Mouse (Mus musculus) hindbrain, embryonic 11.5 days (tissue): Measurements from ENCODE around the gene Cmtm6. TPM values are rescaled to one million over a fixed set of nuclear protein-coding genes. Genes with fewer than 3 reads are reported as not detected.

Experiments used
- ATAC-seq: fragments of 200-750 bp; cut with Nextera tagmentation; 2 replicates; pipeline ENCODE4 v1.8.0; 2017; ENCODE audit warnings: mild to moderate bottlenecking, moderate TSS enrichment, moderate library complexity; ENCODE audit not compliant: low FRiP score
- DNase-seq: peaks from one replicate; pipeline ENCODE4 v3.0.0-alpha.2; 2015; ENCODE audit warnings: low spot score
- H3K27ac ChIP-seq: fragments of 300-500 bp; sonication (generic); 2 replicates; pipeline ENCODE4 v1.5.1; 2014; ENCODE audit warnings: mild to moderate bottlenecking, low read depth, low read length
- H3K27me3 ChIP-seq: fragments of 300-500 bp; sonication (generic); 2 replicates; pipeline ENCODE4 v1.6.1; 2014; ENCODE audit warnings: mild to moderate bottlenecking, low read length, moderate library complexity, mixed read lengths; ENCODE audit not compliant: control insufficient read depth, insufficient read depth
- H3K36me3 ChIP-seq: fragments of 300-500 bp; sonication (generic); 2 replicates; pipeline ENCODE4 v1.6.1; 2014; ENCODE audit warnings: mild to moderate bottlenecking, low read length, moderate library complexity, mixed read lengths; ENCODE audit not compliant: control insufficient read depth, insufficient read depth
- H3K4me1 ChIP-seq: fragments of 300-500 bp; sonication (generic); replicated peaks from 2 replicates; pipeline ENCODE4 v1.6.1; 2014; ENCODE audit warnings: low read length, mixed read lengths; ENCODE audit not compliant: control insufficient read depth, insufficient read depth
- H3K4me2 ChIP-seq: fragments of 300-500 bp; sonication (generic); replicated peaks from 2 replicates; pipeline ENCODE4 v1.6.1; 2014; ENCODE audit warnings: mild to moderate bottlenecking, low read depth, low read length
- H3K4me3 ChIP-seq: fragments of 300-500 bp; sonication (generic); 2 replicates; pipeline ENCODE4 v1.5.1; 2014; ENCODE audit warnings: low read depth, low read length
- H3K9ac ChIP-seq: fragments of 300-500 bp; sonication (generic); 2 replicates; pipeline ENCODE4 v1.6.1; 2014; ENCODE audit warnings: low read depth, low read length
- H3K9me3 ChIP-seq: fragments of 300-500 bp; sonication (generic); 2 replicates; pipeline ENCODE4 v1.6.1; 2016; ENCODE audit warnings: low read length; ENCODE audit not compliant: control insufficient read depth
- WGBS: fragments of 180-500 bp; shearing (Covaris S2); extraction: QIAGEN DNeasy Blood & Tissue Kit; methylation state at CpG from one replicate; pipeline ENCODE4 v1.1.7; 2014; 5-methylcytosine and 5-hydroxymethylcytosine counted together
- polyA plus RNA-seq: library from polyadenylated mRNA; unstranded; fragments of >200 nt; fragmentation: Nextera tagmentation; extraction: Ambion mirVana; gene quantifications from 2 replicates; pipeline ENCODE4 v1.2.1, GENCODE M21; 2014

Cmtm6 gene
- polyA plus RNA-seq, 1 experiment from 2014 or later: 22.7 TPM

DNA sequence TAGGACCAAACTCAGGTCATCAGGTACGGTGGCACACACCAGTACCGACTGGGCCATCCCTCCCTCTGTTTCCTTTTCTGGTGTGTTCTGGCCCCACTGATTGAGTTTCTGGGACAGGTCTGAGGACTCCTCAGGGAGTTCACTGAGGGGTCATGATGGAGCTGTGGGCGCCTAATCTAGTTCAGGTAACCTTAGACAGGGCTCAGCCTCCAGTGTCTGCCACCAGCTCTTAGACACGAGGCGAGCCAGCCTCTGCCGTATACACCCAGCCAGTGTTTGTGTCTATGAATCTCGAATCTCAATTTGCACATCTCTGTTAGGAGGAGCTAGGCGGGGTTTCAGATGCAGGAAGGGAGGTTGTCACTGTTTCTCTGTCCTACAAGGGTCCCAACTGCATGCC, 59.1 kb downstream of the Cmtm6 start:
- Histone ChIP-seq H3K4me3 (no peak overlapping the region), H3K36me3 (no peaks in the 10 kb centered on the region), H3K4me2 (no peak overlapping the region), H3K4me1 (peaks cover 3% of the 10 kb centered on the region; the same call in 1 of the 2 replicates), H3K9ac (no peak overlapping the region), H3K27ac (no peak overlapping the region), H3K27me3 (no peaks in the 10 kb centered on the region), H3K9me3 (no peaks in the 10 kb centered on the region)
- DNase-seq (no peak), ATAC-seq (no peak)
- 87% methylated on average over 8 of the region's 8 CpGs for WGBS

DNA sequence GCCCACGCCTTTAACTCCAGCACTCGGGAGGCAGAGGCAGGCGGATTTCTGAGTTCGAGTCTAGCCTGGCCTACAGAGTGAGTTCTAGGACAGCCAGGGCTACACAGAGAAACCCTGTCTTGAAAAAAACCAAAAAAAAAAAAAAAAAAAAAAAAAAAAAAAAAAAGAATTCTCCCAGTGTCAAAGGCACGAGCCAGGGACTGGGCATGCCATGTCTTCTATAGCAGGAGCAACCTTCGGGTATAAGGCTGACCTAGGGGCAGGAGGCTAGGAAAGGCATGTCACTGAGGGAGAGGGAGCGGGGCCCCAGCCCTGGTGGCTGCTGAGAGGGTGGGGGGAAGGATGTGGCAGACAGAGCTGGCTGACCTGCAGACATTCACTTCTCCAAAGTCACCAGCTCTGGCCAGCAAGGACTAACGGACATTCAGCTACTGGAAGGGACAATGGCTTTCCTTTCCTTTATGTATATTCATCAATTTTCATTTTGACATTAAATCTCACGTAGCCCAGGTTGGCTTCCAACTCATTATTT, 62.9 kb downstream of the Cmtm6 start:
- H3K9me3 ChIP-seq: no peaks in the 10 kb centered on the region
- no peak overlapping the region for H3K27ac ChIP-seq
- WGBS: 87% methylated on average over 9 of the region's 9 CpGs
- H3K4me3 ChIP-seq: no peak overlapping the region
- no peak for ATAC-seq
- H3K4me1 ChIP-seq: no peaks in the 10 kb centered on the region
- no peak for DNase-seq
- no peaks in the 10 kb centered on the region for H3K27me3 ChIP-seq
- no peak overlapping the region for H3K4me2 ChIP-seq
- no peaks in the 10 kb centered on the region for H3K36me3 ChIP-seq
- no peak overlapping the region for H3K9ac ChIP-seq

DNA sequence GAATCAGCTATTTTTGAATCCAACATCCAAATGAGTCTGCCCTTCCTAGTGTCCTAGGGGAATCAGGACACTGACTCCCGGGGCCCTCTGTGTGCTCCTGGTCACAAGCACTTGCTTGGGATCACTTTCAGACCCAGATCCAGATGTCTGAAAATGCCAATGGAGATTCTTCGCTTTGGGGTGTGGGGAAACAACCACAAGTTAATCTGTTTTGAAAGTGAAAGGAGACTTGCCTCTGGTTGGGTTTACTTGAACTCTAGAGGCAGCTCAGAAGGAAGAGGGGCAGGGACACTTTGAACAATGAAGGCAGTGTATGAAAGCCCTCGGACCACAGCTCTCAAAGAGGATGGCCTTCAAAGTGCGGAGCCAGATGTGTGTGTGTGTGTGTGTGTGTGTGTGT, 63.6 kb downstream of the Cmtm6 start:
- whole genome bisulfite sequencing: 67% methylated on average over 4 of the region's 4 CpGs
- H3K9ac ChIP-seq: no peak overlapping the region
- no peaks in the 10 kb centered on the region for H3K36me3 ChIP-seq
- no peak overlapping the region for H3K4me2 ChIP-seq
- H3K27ac ChIP-seq: no peak overlapping the region
- no peaks in the 10 kb centered on the region for H3K9me3 ChIP-seq
- H3K4me3 ChIP-seq: no peak overlapping the region
- DNase-seq (no peak), ATAC-seq (no peak)
- H3K4me1 ChIP-seq: no peaks in the 10 kb centered on the region; the same call in 1 of the 2 replicates
- H3K27me3 ChIP-seq: no peaks in the 10 kb centered on the region

DNA sequence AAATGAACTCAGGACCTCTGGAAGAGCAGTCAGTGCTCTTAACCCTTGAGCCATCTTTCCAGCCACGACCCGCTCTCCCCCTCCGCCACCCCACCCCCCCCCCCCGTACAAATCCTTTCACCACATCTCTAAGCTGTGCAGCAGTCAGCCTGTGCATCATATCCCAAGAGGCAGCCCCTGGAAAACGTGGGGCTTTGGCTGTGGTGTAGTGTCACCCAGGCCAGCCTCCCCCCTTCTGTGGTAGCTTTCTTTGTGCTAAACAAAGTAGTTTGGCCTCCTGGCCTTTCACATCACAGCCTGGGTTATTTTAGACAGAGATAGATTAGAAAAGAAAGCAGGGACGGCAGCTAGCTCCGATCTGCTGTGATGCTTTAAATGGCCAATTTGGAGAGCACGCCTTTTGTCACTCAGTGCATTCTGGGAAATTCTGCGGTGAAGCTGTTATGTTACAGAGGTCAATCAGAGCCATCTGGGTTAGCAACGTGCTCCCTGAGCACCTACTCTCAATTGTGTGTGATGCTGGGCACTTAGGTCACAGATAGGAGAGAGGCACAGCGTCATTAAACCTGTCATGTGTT, 65.6 kb downstream of the Cmtm6 start:
- H3K27ac ChIP-seq: peak overlapping the region; percentile 47; the same call in 1 of the 2 replicates
- peaks cover 4% of the 10 kb centered on the region; the same call in 1 of the 2 replicates for H3K4me1 ChIP-seq
- peak; percentile 54 for ATAC-seq

DNA sequence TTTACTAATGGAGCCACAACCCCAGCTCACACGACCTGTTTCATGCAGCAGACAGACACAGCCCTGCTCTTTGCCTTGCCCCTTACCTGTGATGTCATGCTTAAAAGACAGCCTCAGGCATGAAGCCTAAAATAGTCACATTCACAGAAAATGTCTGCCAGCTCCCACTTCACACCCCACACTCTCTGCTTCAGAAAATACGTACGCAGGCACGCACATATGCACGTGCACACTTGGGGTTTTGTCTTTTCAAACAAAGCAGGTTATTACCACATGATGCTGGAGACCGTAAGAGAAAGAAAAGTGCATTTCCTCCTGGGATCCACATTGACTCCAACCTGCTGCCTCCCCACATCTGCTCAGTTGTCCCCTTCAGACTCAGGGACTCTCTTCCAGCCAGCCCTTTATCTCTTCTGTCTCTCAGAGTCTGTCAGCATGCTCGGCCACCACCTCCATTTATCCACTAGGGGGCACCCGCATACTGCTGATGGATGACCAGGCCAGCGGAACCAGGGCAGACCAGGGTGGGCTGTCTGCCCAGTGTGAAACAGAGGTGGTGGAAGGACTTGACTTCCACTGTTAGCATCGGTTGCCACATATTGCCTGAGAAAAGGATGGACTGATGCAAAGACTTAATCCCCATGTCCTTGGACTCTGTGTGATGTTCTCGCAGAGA, 66.6 kb downstream of the Cmtm6 start:
- no peak overlapping the region for H3K9ac ChIP-seq
- H3K4me2 ChIP-seq: no peak overlapping the region
- H3K36me3 ChIP-seq: no peaks in the 10 kb centered on the region
- H3K9me3 ChIP-seq: no peaks in the 10 kb centered on the region
- peak; percentile 93 for DNase-seq
- H3K4me1 ChIP-seq: peaks cover 4% of the 10 kb centered on the region; the same call in 1 of the 2 replicates
- peak; percentile 70 for ATAC-seq
- H3K4me3 ChIP-seq: no peak overlapping the region
- no peaks in the 10 kb centered on the region for H3K27me3 ChIP-seq
- H3K27ac ChIP-seq: peak overlapping the region; percentile 47; the same call in 1 of the 2 replicates
- 49% methylated on average over 11 of the region's 11 CpGs for WGBS

More for the DNA sequence above, 65.6 kb downstream of the Cmtm6 start:
- H3K9me3 ChIP-seq: no peaks in the 10 kb centered on the region
- H3K36me3 ChIP-seq: no peaks in the 10 kb centered on the region
- no peak overlapping the region for H3K4me2 ChIP-seq
- H3K27me3 ChIP-seq: no peaks in the 10 kb centered on the region
- 26% methylated on average over 11 of the region's 11 CpGs for WGBS
- H3K9ac ChIP-seq: no peak overlapping the region
- DNase-seq: peak; percentile 44
- no peak overlapping the region for H3K4me3 ChIP-seq

DNA sequence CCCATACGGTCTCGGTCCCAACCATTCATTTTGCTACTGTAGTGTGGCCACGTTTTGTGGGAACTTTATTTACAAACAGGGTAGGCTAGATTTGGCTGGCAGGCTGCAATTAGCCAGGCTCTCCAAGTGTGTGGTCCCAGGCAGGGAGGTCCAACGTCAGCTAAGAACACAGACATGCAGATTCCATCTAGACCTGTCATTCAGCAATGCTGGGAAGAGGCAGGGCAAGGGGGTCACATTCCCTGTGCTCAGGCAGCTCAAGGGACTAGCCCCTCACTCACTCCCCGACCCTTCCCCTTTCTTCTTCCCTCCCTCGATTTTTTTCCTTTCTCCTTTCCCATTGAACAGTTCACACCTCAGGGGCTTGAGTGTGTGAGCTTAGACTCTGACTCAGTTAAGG, 67.9 kb downstream of the Cmtm6 start:
- WGBS: 24% methylated on average over 6 of the region's 6 CpGs
- ATAC-seq: no peak

More for the DNA sequence above, 67.9 kb downstream of the Cmtm6 start:
- Histone ChIP-seq H3K36me3 (no peaks in the 10 kb centered on the region), H3K4me2 (no peak overlapping the region), H3K4me1 (peaks cover 4% of the 10 kb centered on the region; the same call in 1 of the 2 replicates), H3K4me3 (no peak overlapping the region), H3K27me3 (no peaks in the 10 kb centered on the region), H3K27ac (0 out of 2 replicates have a peak overlapping the region, but pooled peaks have one; percentile 6), H3K9ac (no peak overlapping the region), H3K9me3 (no peaks in the 10 kb centered on the region)
- DNase-seq: peak; percentile 39

Other genes starting within 250 kb of the Cmtm6 start
- not detected in 2 replicates for gene Ccr4, start 226.2 kb upstream of the Cmtm6 start, polyA plus RNA-seq
- not detected in 2 replicates for gene C130032M10Rik, start 215.4 kb upstream of the Cmtm6 start, polyA plus RNA-seq
- gene Trim71, start 166.7 kb upstream of the Cmtm6 start, polyA plus RNA-seq: 1.9 and 2.7 TPM in 2 replicates
- gene Cnot10, start 90.9 kb upstream of the Cmtm6 start, polyA plus RNA-seq: 60.7 and 64.2 TPM in 2 replicates
- 111 and 129 TPM in 2 replicates for gene Dync1li1, start 42.3 kb upstream of the Cmtm6 start, polyA plus RNA-seq
- 66.1 and 77.8 TPM in 2 replicates for gene Cmtm7, start 50.7 kb downstream of the Cmtm6 start, polyA plus RNA-seq
- 22.1 and 29.3 TPM in 2 replicates for gene Cmtm8, start 113.0 kb downstream of the Cmtm6 start, polyA plus RNA-seq
- gene Gpd1l, start 202.9 kb downstream of the Cmtm6 start, polyA plus RNA-seq: 9.8 and 10.7 TPM in 2 replicates
- gene Osbpl10, start 247.5 kb downstream of the Cmtm6 start, polyA plus RNA-seq: 1.1 and 1.6 TPM in 2 replicates